Mouse (Mus musculus) liver, postnatal 0 days (tissue): ENCODE measurements at regions not wholly inside any gene's neighbourhood (a gene's known extent, or its start where the extent isn't known, plus 50 kb on each side); places are given as distances from the start of the nearest gene placed in this dataset.

Source experiments
- ATAC-seq: fragments of 200-750 bp; cut with Nextera tagmentation; 2 replicates; pipeline ENCODE4 v1.8.0; 2017; ENCODE audit warnings: mild to moderate bottlenecking, moderate library complexity
- DNase-seq: peaks from one replicate; pipeline ENCODE4 v3.0.0-alpha.2; 2016
- H3K27ac ChIP-seq: fragments of 300-500 bp; sonication (generic); 2 replicates; pipeline ENCODE4 v1.5.1; 2014; ENCODE audit warnings: antibody characterized with exemption, moderate library complexity, mild to moderate bottlenecking, low read depth
- H3K27me3 ChIP-seq: fragments of 300-500 bp; sonication (generic); 2 replicates; pipeline ENCODE4 v1.6.1; 2014; ENCODE audit warnings: low read length, control low read depth, mixed read lengths; ENCODE audit not compliant: insufficient read depth
- H3K36me3 ChIP-seq: fragments of 300-500 bp; sonication (generic); replicated peaks from 2 replicates; pipeline ENCODE4 v1.6.1; 2014; ENCODE audit warnings: mild to moderate bottlenecking, control low read depth, low read length, moderate library complexity, mixed read lengths; ENCODE audit not compliant: insufficient read depth
- H3K4me1 ChIP-seq: fragments of 300-500 bp; sonication (generic); 2 replicates; pipeline ENCODE4 v1.6.1; 2014; ENCODE audit warnings: antibody characterized with exemption, mild to moderate bottlenecking, control low read depth; ENCODE audit not compliant: insufficient read depth
- H3K4me2 ChIP-seq: fragments of 300-500 bp; sonication (generic); 2 replicates; pipeline ENCODE4 v1.6.1; 2014; ENCODE audit warnings: low read depth, mild to moderate bottlenecking, low read length, moderate library complexity, mixed read lengths
- H3K4me3 ChIP-seq: fragments of 300-500 bp; sonication (generic); 2 replicates; pipeline ENCODE4 v1.5.1; 2014; ENCODE audit warnings: low read depth, low read length
- H3K9ac ChIP-seq: fragments of 300-500 bp; sonication (generic); replicated peaks from 2 replicates; pipeline ENCODE4 v1.6.1; 2014; ENCODE audit warnings: mild to moderate bottlenecking, moderate library complexity
- H3K9me3 ChIP-seq: fragments of 300-500 bp; sonication (generic); 2 replicates; pipeline ENCODE4 v1.6.1; 2016; ENCODE audit warnings: mild to moderate bottlenecking, control low read depth, low read length, mixed read lengths
- CTCF ChIP-seq: sonication (generic); IDR thresholded peaks from 2 replicates; pipeline ENCODE4 v1.5.1; 2016; ENCODE audit warnings: antibody characterized with exemption, low read depth
- EP300 ChIP-seq: IDR thresholded peaks from 2 replicates; pipeline ENCODE4 v1.6.1; 2016; ENCODE audit warnings: antibody characterized with exemption, low read depth, mild to moderate bottlenecking
- whole genome bisulfite sequencing: fragments of 180-500 bp; shearing (Covaris S2); extraction: QIAGEN DNeasy Blood & Tissue Kit; methylation state at CpG from one replicate; pipeline ENCODE4 v1.1.7; 2014; ENCODE audit not compliant: insufficient replicate concordance; 5-methylcytosine and 5-hydroxymethylcytosine counted together

GRCm38 (mm10) chr14:31891500-31892185 lies 61.2 kb upstream of the Ankrd28 start:
- Histone ChIP-seq H3K4me3 (no peak overlapping the region), H3K4me2 (peak overlapping the region; percentile 50), H3K36me3 (no peaks in the 10 kb centered on the region), H3K9ac (0 out of 2 replicates have a peak overlapping the region, but pooled peaks have one; percentile 1), H3K27ac (peak overlapping the region; percentile 16; the same call in 1 of the 2 replicates), H3K4me1 (peaks cover 12% of the 10 kb centered on the region), H3K9me3 (no peaks in the 10 kb centered on the region), H3K27me3 (no peaks in the 10 kb centered on the region)
- WGBS, result 17% methylated on average over 16 of the region's 16 CpGs
- DNase-seq (peak; percentile 28), ATAC-seq (peak; percentile 15; the same call in 1 of the 2 replicates)
- TF ChIP-seq CTCF (no peak), EP300 (no peak)

GRCm38 (mm10) chr14:31892186-31892510 lies 61.7 kb upstream of the Ankrd28 start:
- 37% methylated on average over 6 of the region's 6 CpGs for WGBS
- no peak for TF ChIP-seq EP300
- TF ChIP-seq CTCF, result no peak
- Histone ChIP-seq H3K36me3 (no peaks in the 10 kb centered on the region), H3K27me3 (no peaks in the 10 kb centered on the region), H3K27ac (no peak overlapping the region), H3K4me2 (no peak overlapping the region), H3K9me3 (no peaks in the 10 kb centered on the region), H3K9ac (no peak overlapping the region), H3K4me1 (peaks cover 12% of the 10 kb centered on the region), H3K4me3 (no peak overlapping the region)
- ATAC-seq (no peak), DNase-seq (no peak)

GRCm38 (mm10) chr14:31896500-31896899 lies 66.0 kb upstream of the Ankrd28 start:
- DNase-seq, result no peak
- 58% methylated on average over 1 of the region's 1 CpGs for WGBS
- H3K4me1 ChIP-seq, result peaks cover 8% of the 10 kb centered on the region

GRCm38 (mm10) chr14:31899504-31899903 lies 69.1 kb upstream of the Ankrd28 start:
- no peaks in the 10 kb centered on the region for H3K9me3 ChIP-seq
- ATAC-seq (no peak), DNase-seq (no peak)
- TF ChIP-seq CTCF (no peak), EP300 (no peak)
- no peak overlapping the region for H3K9ac ChIP-seq
- H3K4me1 ChIP-seq, result no peaks in the 10 kb centered on the region
- no peak overlapping the region for H3K4me3 ChIP-seq
- 72% methylated on average over 8 of the region's 8 CpGs for WGBS
- H3K27ac ChIP-seq, result no peak overlapping the region
- H3K27me3 ChIP-seq, result no peaks in the 10 kb centered on the region
- no peak overlapping the region for H3K4me2 ChIP-seq
- H3K36me3 ChIP-seq, result no peaks in the 10 kb centered on the region

More at GRCm38 (mm10) chr14:31896500-31896899, 66.0 kb upstream of the Ankrd28 start:
- Histone ChIP-seq H3K36me3 (no peaks in the 10 kb centered on the region), H3K9ac (no peak overlapping the region), H3K9me3 (no peaks in the 10 kb centered on the region), H3K27me3 (no peaks in the 10 kb centered on the region), H3K4me2 (no peak overlapping the region), H3K27ac (no peak overlapping the region), H3K4me3 (no peak overlapping the region)
- TF ChIP-seq CTCF (no peak), EP300 (no peak)
- ATAC-seq, result no peak

DNA sequence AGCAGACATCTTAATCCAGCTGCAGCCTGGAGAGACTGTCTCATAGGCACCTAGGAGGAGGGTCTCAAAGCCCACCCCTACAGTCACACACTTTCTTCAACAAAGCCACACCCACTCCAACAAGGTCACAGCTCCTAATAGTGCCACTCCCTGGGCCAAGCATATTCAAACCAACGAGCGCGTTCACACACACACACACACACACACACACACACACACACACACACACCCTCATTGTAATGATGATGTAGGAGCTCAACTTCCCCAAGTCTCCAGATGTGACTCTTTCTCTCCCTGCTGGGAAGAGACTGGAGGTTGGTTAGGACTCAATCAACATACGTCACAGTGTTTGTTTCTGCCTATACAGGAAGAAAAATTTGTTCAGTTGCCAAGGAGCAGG lies 69.5 kb upstream of the Ankrd28 start:
- no peak overlapping the region for H3K4me3 ChIP-seq
- WGBS, result 85% methylated on average over 4 of the region's 4 CpGs
- TF ChIP-seq CTCF (no peak), EP300 (no peak)
- H3K4me1 ChIP-seq, result no peaks in the 10 kb centered on the region
- DNase-seq, result no peak
- H3K36me3 ChIP-seq, result no peaks in the 10 kb centered on the region
- H3K9ac ChIP-seq, result no peak overlapping the region
- H3K9me3 ChIP-seq, result no peaks in the 10 kb centered on the region
- H3K27ac ChIP-seq, result no peak overlapping the region
- no peaks in the 10 kb centered on the region for H3K27me3 ChIP-seq
- H3K4me2 ChIP-seq, result no peak overlapping the region
- no peak for ATAC-seq

DNA sequence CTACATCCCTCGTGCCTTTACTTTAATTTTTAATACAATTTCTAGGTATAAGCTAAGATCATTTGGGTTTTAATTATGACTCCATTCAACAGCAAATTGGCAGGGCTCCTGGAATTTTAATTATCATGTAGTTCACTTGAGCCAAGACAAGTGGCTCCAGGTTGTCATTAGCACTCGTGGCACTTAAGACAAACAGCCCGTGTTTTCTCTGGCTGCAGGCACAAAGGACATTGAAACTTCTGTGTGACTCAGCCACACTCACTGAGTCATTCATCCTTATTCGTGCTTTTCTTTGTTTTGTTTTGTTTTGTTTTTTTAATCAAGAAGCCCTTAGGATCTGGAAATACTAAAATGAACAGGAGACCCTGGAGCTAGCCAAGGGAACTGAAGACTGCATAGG lies 71.5 kb upstream of the Ankrd28 start:
- ATAC-seq, result no peak
- no peak for TF ChIP-seq EP300
- TF ChIP-seq CTCF, result no peak
- H3K9ac ChIP-seq, result no peak overlapping the region
- 54% methylated on average over 4 of the region's 4 CpGs for WGBS
- H3K36me3 ChIP-seq, result no peaks in the 10 kb centered on the region
- no peak overlapping the region for H3K4me3 ChIP-seq
- DNase-seq, result no peak
- H3K9me3 ChIP-seq, result no peaks in the 10 kb centered on the region
- no peaks in the 10 kb centered on the region for H3K4me1 ChIP-seq
- no peaks in the 10 kb centered on the region for H3K27me3 ChIP-seq
- H3K27ac ChIP-seq, result no peak overlapping the region
- H3K4me2 ChIP-seq, result no peak overlapping the region
